9 mouse cellular contexts compared by ENCODE assay signal in genomic region chr8:64761430-64761829, GRCm38 (mm10). TPM values are rescaled to one million over a fixed set of nuclear protein-coding genes. Genes with fewer than 3 reads are reported as not detected.
DNase-seq lines count a peak whose midpoint lies in the region; ATAC-seq and TF ChIP-seq lines count a peak whose summit lies in the region.
"Had no signal": no experiment of that assay in that cellular context is flagged by ENCODE, and none has a peak within 500 bp of the region (broad histone marks: within the 10 kb centered on the region; RNA-seq: fewer than 3 reads in every experiment).

No protein-coding gene starts in this region.

- WGBS in hindbrain, embryonic 16.5 days: 55% methylated on average over 8 of the region's 8 CpGs
- WGBS in neural tube, embryonic 15.5 days: 53% methylated on average over 8 of the region's 8 CpGs

- no peak overlapping the region for H3K9ac ChIP-seq in hindbrain, embryonic 16.5 days (ENCODE audit: low read depth, low read length)
- no peak overlapping the region for H3K9ac ChIP-seq in neural tube, embryonic 15.5 days (replicated peaks)
- H3K9ac ChIP-seq: embryonic facial prominence, embryonic 13.5 days had no signal

- H3K4me2 ChIP-seq in hindbrain, embryonic 16.5 days (ENCODE audit: low read length): no peak overlapping the region
- no peak overlapping the region for H3K4me2 ChIP-seq in neural tube, embryonic 15.5 days
- H3K4me2 ChIP-seq: embryonic facial prominence, embryonic 13.5 days had no signal

- intact Hi-C loops in gastrocnemius, adult 2 months (cut with DNase I): no loop called here
- intact Hi-C loops in heart, postnatal 36 days (cut with DNase I): loop anchor here (5.0 kb wide), 1 partner anchor 181 kb away; no protein-coding TSS in a partner anchor

- peak; percentile 31 for TF ChIP-seq CTCF in gastrocnemius, adult 2 months (IDR thresholded peaks at IDR 0.05)

- no peaks in the 10 kb centered on the region for H3K4me1 ChIP-seq in hindbrain, embryonic 16.5 days (ENCODE audit: control insufficient read depth, insufficient read depth, low read depth, low read length)
- 0 out of 2 replicates have a peak, but pooled peaks cover 6% of the 10 kb centered on the region for H3K4me1 ChIP-seq in neural tube, embryonic 15.5 days
- H3K4me1 ChIP-seq: embryonic facial prominence, embryonic 13.5 days had no signal

- H3K4me3 ChIP-seq in gastrocnemius, adult 2 months: no peak overlapping the region
- no peak overlapping the region for H3K4me3 ChIP-seq in hindbrain, embryonic 16.5 days (ENCODE audit: low read length)
- no peak overlapping the region for H3K4me3 ChIP-seq in neural tube, embryonic 15.5 days (replicated peaks)
- H3K4me3 ChIP-seq: embryonic facial prominence, embryonic 13.5 days had no signal

- peak; percentile 81 for ATAC-seq in hindbrain, embryonic 16.5 days
- peak; percentile 61; the same call in 1 of the 2 replicates for ATAC-seq in neural tube, embryonic 15.5 days (ENCODE audit: low FRiP score)

- no peaks in the 10 kb centered on the region for H3K27me3 ChIP-seq in hindbrain, embryonic 16.5 days (replicated peaks; ENCODE audit: control insufficient read depth, insufficient read depth, low read length)
- H3K27me3 ChIP-seq in neural tube, embryonic 15.5 days (replicated peaks): no peaks in the 10 kb centered on the region
- H3K27me3 ChIP-seq: embryonic facial prominence, embryonic 13.5 days had no signal

- peaks cover 7% of the 10 kb centered on the region; the same call in 1 of the 2 replicates for H3K36me3 ChIP-seq in hindbrain, embryonic 16.5 days (ENCODE audit: control insufficient read depth, insufficient read depth, low read length)
- H3K36me3 ChIP-seq in neural tube, embryonic 15.5 days: peaks cover 13% of the 10 kb centered on the region

- H3K9me3 ChIP-seq in hindbrain, embryonic 16.5 days (ENCODE audit: control insufficient read depth, low read length): no peaks in the 10 kb centered on the region
- no peaks in the 10 kb centered on the region for H3K9me3 ChIP-seq in neural tube, embryonic 15.5 days (replicated peaks)
- H3K9me3 ChIP-seq: embryonic facial prominence, embryonic 13.5 days had no signal

- no peak for DNase-seq in gastrocnemius, adult 2 months
- no peak for DNase-seq in gastrocnemius, postnatal 4 days (ENCODE audit: low spot score in 2 of 2)
- DNase-seq in right cerebral cortex, adult 18-20 months: peak; percentile 43
- no peak for DNase-seq in right cerebral cortex, postnatal 14 days
- no peak for DNase-seq in heart, postnatal 36 days
- DNase-seq in frontal cortex, postnatal 10 days (ENCODE audit: low spot score in 2 of 2): no peak

- no peak overlapping the region for H3K27ac ChIP-seq in gastrocnemius, adult 2 months
- no peak overlapping the region for H3K27ac ChIP-seq in hindbrain, embryonic 16.5 days (ENCODE audit: low read depth, low read length)
- no peak overlapping the region for H3K27ac ChIP-seq in neural tube, embryonic 15.5 days (replicated peaks)
- H3K27ac ChIP-seq: embryonic facial prominence, embryonic 13.5 days had no signal

RNA-seq across cellular contexts. Expression of gene Msmo1, which starts 27.8 kb away (rescaled TPM):
- 1 to 10 TPM; 3.0 to 5.5 TPM for total RNA-seq in gastrocnemius, adult 2 months (2021)
- total RNA-seq in gastrocnemius, postnatal 4 days (2021): 10 to 100 TPM; 21.2 to 27.4 TPM
- 152 and 179 TPM in 2 replicates for polyA plus RNA-seq in hindbrain, embryonic 16.5 days (2015; fragmentation: Nextera tagmentation; extraction: Ambion mirVana)
- 140 and 152 TPM in 2 replicates for polyA plus RNA-seq in neural tube, embryonic 15.5 days (2015; fragmentation: Nextera tagmentation; extraction: Ambion mirVana)
- 1 to 10 TPM; 5.3 to 6.9 TPM for total RNA-seq in heart, postnatal 36 days (2021)
